Mouse (Mus musculus) midbrain, embryonic 11.5 days (tissue): ENCODE data around the gene Alyref2. TPM values are rescaled to one million over a fixed set of nuclear protein-coding genes. Genes with fewer than 3 reads are reported as not detected.

Source experiments
- ATAC-seq: fragments of 200-750 bp; cut with Nextera tagmentation; 2 replicates; pipeline ENCODE4 v1.8.0; 2017; ENCODE audit warnings: moderate TSS enrichment, moderate library complexity; ENCODE audit not compliant: low FRiP score
- DNase-seq: peaks from one replicate; pipeline ENCODE4 v3.0.0; 2015; ENCODE audit warnings: low spot score; ENCODE audit errors: missing footprints
- H3K27ac ChIP-seq: fragments of 300-500 bp; sonication (generic); 2 replicates; pipeline ENCODE4 v1.5.1; 2014; ENCODE audit warnings: low read depth, low read length
- H3K27me3 ChIP-seq: fragments of 300-500 bp; sonication (generic); 2 replicates; pipeline ENCODE4 v1.6.1; 2014; ENCODE audit warnings: mild to moderate bottlenecking, low read length, moderate library complexity, mixed read lengths; ENCODE audit not compliant: control insufficient read depth, insufficient read depth
- H3K36me3 ChIP-seq: fragments of 300-500 bp; sonication (generic); 2 replicates; pipeline ENCODE4 v1.6.1; 2014; ENCODE audit warnings: mild to moderate bottlenecking, low read length, moderate library complexity, mixed read lengths; ENCODE audit not compliant: control insufficient read depth, insufficient read depth
- H3K4me1 ChIP-seq: fragments of 300-500 bp; sonication (generic); 2 replicates; pipeline ENCODE4 v1.6.1; 2014; ENCODE audit warnings: low read length; ENCODE audit not compliant: control insufficient read depth, insufficient read depth
- H3K4me2 ChIP-seq: fragments of 300-500 bp; sonication (generic); 2 replicates; pipeline ENCODE4 v1.6.1; 2014; ENCODE audit warnings: mild to moderate bottlenecking, moderate library complexity
- H3K4me3 ChIP-seq: fragments of 300-500 bp; sonication (generic); 2 replicates; pipeline ENCODE4 v1.5.1; 2014; ENCODE audit warnings: low read depth, low read length
- H3K9ac ChIP-seq: fragments of 300-500 bp; sonication (generic); 2 replicates; pipeline ENCODE4 v1.6.1; 2014; ENCODE audit warnings: low read length
- H3K9me3 ChIP-seq: fragments of 300-500 bp; sonication (generic); 2 replicates; pipeline ENCODE4 v1.6.1; 2016; ENCODE audit warnings: low read length; ENCODE audit not compliant: control insufficient read depth
- WGBS: fragments of 180-500 bp; shearing (Covaris S2); extraction: QIAGEN DNeasy Blood & Tissue Kit; methylation state at CpG from one replicate; pipeline ENCODE4 v1.1.7; 2014; 5-methylcytosine and 5-hydroxymethylcytosine counted together
- polyA plus RNA-seq: library from polyadenylated mRNA; unstranded; fragments of >200 nt; fragmentation: Nextera tagmentation; extraction: Ambion mirVana; gene quantifications from 2 replicates; pipeline ENCODE4 v1.2.1, GENCODE M21; 2014

Gene Alyref2
- polyA plus RNA-seq, 1 experiment from 2014 or later: 16.2 TPM

- no peak overlapping the region for H3K4me2 ChIP-seq
- no peak overlapping the region for H3K9ac ChIP-seq
- peaks cover 3% of the 10 kb centered on the region for H3K9me3 ChIP-seq
- H3K36me3 ChIP-seq: no peaks in the 10 kb centered on the region
- no peaks in the 10 kb centered on the region for H3K4me1 ChIP-seq
- H3K27me3 ChIP-seq: no peaks in the 10 kb centered on the region
- no peak overlapping the region for H3K4me3 ChIP-seq
- ATAC-seq: no peak
- H3K27ac ChIP-seq: no peak overlapping the region
- 92% methylated on average over 13 of the region's 13 CpGs for WGBS
- DNase-seq: peak; percentile 39
Observed at GRCm38 (mm10) chr1:171494241-171494640, 9.0 kb upstream of the Alyref2 start.

DNA sequence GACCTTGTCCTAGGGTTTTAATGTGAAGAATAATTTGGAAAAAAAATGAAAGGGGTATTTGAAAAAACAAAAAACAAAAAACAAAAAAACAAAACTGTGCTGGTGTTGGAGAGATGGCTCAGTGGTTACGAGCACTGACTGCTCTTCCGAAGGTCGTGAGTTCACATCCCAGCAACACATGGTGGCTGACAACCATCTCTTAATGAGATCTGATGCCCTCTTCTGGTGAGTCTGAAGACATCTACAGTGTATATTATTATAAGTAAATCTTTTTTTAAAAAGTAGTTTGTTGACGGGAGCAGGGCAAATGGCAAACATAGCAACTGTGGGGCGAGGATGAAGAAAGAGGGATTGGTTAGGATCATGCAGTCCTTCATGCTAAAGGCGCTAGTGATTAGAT lies 7.9 kb upstream of the Alyref2 start:
- no peak overlapping the region for H3K27ac ChIP-seq
- no peaks in the 10 kb centered on the region; the same call in 1 of the 2 replicates for H3K9me3 ChIP-seq
- WGBS: 92% methylated on average over 6 of the region's 6 CpGs
- no peaks in the 10 kb centered on the region for H3K4me1 ChIP-seq
- no peak overlapping the region for H3K9ac ChIP-seq
- no peaks in the 10 kb centered on the region for H3K27me3 ChIP-seq
- ATAC-seq (no peak), DNase-seq (peak; percentile 60)
- no peak overlapping the region for H3K4me2 ChIP-seq
- H3K4me3 ChIP-seq: no peak overlapping the region
- no peaks in the 10 kb centered on the region for H3K36me3 ChIP-seq

DNA sequence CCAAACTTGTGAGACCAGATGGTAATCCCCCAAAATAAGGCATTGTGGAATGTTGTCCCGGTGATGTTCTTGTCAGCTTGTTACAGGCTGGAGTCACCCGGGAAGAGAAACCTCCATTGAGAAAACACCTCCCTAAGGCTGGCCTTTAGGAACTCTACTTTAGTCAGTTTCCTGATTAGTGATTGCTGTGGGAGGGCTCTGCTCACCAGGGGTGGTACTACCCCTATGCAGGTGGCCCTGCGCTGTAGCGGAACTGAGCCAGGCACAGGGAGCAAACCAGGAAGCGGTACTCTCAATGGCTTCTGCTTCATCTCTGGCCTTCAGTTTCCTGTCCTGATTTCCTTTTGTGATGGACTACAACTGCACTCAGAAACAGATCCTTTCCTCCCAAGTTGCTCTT lies 3.4 kb upstream of the Alyref2 start:
- no peak overlapping the region for H3K4me2 ChIP-seq
- WGBS: 79% methylated on average over 5 of the region's 5 CpGs
- no peak for ATAC-seq
- 0 out of 2 replicates have a peak, but pooled peaks cover 2% of the 10 kb centered on the region for H3K4me1 ChIP-seq
- no peak overlapping the region for H3K4me3 ChIP-seq
- peak; percentile 69 for DNase-seq
- H3K36me3 ChIP-seq: no peaks in the 10 kb centered on the region
- H3K27me3 ChIP-seq: no peaks in the 10 kb centered on the region
- H3K27ac ChIP-seq: no peak overlapping the region
- H3K9me3 ChIP-seq: no peaks in the 10 kb centered on the region
- H3K9ac ChIP-seq: no peak overlapping the region

DNA sequence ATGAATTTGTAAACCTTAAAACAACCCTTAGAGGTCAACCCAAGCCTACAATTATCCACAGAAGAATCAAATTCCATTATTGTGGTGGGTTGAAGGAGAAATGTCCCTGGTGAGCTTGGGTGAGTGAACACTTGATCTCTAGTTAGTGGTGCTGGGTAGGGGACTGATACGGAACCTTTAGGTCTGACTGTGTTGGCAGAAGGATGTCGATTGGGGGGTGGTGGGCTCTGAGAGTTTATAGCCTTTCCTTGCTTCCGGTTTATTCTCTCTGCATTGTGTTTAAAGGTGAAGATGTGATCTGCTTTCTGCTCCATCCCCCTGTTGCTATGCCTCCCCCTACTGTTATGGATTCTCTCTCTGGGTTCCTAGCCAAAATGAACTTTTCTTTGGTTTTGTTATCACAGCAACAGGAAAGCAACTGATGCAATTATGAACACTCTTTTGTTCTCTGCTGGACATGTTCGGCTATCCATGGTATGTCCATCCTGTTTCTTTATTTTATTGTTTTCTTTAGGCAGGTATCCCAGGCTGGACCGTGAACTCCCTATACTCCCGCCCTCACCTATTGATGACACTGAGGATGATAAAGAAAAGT lies 2.2 kb upstream of the Alyref2 start:
- no peak for ATAC-seq
- H3K27me3 ChIP-seq: no peaks in the 10 kb centered on the region
- no peak overlapping the region for H3K9ac ChIP-seq
- H3K36me3 ChIP-seq: no peaks in the 10 kb centered on the region
- H3K4me3 ChIP-seq: no peak overlapping the region
- no peaks in the 10 kb centered on the region for H3K9me3 ChIP-seq
- 0 out of 2 replicates have a peak, but pooled peaks cover 2% of the 10 kb centered on the region for H3K4me1 ChIP-seq
- no peak overlapping the region for H3K27ac ChIP-seq
- DNase-seq: peak; percentile 68
- no peak overlapping the region for H3K4me2 ChIP-seq
- 64% methylated on average over 6 of the region's 6 CpGs for WGBS

DNA sequence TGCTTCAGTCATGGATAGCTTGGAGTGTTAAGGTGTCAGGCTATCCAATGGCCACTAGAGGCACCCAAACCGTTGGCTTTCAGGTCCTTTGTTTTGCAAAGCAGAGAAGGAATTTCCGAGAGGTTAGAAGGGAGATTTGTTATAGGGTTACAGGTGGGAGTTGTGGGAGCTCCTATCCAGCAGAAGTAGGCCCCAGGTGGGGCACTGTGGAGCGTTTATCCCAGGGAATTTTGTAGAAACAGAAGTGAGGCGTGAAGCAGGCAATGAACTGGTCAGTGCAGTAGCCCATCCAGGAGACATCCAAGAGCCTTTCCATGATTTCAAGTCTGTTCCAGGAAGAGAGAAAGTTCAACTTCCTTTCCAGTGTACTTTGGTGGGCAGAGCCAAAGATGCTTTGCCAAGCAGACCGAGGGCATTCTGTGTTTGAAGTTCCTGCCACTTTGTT lies 1.6 kb upstream of the Alyref2 start:
- Histone ChIP-seq H3K9ac (no peak overlapping the region), H3K4me3 (no peak overlapping the region)
- 6% methylated on average over 5 of the region's 5 CpGs for WGBS

GRCm38 (mm10) chr1:171502388-171503249 lies 659 bp upstream of the Alyref2 start:
- H3K4me2 ChIP-seq: peak overlapping the region; percentile 6; the same call in 1 of the 2 replicates
- 0 out of 2 replicates have a peak, but pooled peaks cover 2% of the 10 kb centered on the region for H3K4me1 ChIP-seq
- H3K9me3 ChIP-seq: no peaks in the 10 kb centered on the region
- DNase-seq: peak; percentile 96
- H3K36me3 ChIP-seq: no peaks in the 10 kb centered on the region
- no peaks in the 10 kb centered on the region for H3K27me3 ChIP-seq
- H3K4me3 ChIP-seq: no peak overlapping the region
- H3K27ac ChIP-seq: peak overlapping the region; percentile 95
- ATAC-seq: peak; percentile 86
- under 1% methylated on average over 14 of the region's 14 CpGs for WGBS
- H3K9ac ChIP-seq: no peak overlapping the region; the same call in 1 of the 2 replicates

More for the DNA sequence above, 1.6 kb upstream of the Alyref2 start:
- no peaks in the 10 kb centered on the region for H3K9me3 ChIP-seq
- no peaks in the 10 kb centered on the region for H3K27me3 ChIP-seq
- DNase-seq (peak; percentile 91), ATAC-seq (no peak)
- peak overlapping the region; percentile 29; the same call in 1 of the 2 replicates for H3K4me2 ChIP-seq
- H3K36me3 ChIP-seq: no peaks in the 10 kb centered on the region
- peak overlapping the region; percentile 44; the same call in 1 of the 2 replicates for H3K27ac ChIP-seq
- H3K4me1 ChIP-seq: 0 out of 2 replicates have a peak, but pooled peaks cover 2% of the 10 kb centered on the region

- no peaks in the 10 kb centered on the region for H3K9me3 ChIP-seq
- H3K4me2 ChIP-seq: peak overlapping the region; percentile 62
- under 1% methylated on average over 53 of the region's 53 CpGs for WGBS
- peak; percentile 98 for DNase-seq
- peak overlapping the region; percentile 85 for H3K9ac ChIP-seq
- no peaks in the 10 kb centered on the region for H3K27me3 ChIP-seq
- no peaks in the 10 kb centered on the region for H3K36me3 ChIP-seq
- 0 out of 2 replicates have a peak, but pooled peaks cover 2% of the 10 kb centered on the region for H3K4me1 ChIP-seq
- H3K4me3 ChIP-seq: peak overlapping the region; percentile 55
- ATAC-seq: peak; percentile 63
- H3K27ac ChIP-seq: peak overlapping the region; percentile 95
Observed at GRCm38 (mm10) chr1:171503592-171504291, 464 bp downstream of the Alyref2 start.

DNA sequence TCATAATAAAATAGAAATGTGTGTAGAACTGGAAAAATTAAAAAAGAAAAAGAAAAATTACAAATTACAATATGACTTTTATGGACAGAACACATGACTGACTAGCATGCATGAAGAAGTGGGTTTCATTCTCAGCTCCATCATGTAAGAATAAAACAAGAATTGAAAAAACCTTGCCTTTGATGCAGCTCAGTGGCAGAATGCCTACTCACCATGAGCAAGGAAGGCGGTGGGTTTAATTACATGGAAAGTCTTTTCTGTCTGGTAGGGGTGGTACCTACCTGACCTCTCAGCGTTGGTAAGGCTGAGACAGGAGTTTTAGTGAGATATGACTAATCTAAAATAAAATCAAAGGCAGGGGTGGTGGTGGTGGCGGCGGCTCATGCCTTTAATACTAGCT lies 1.3 kb downstream of the Alyref2 start:
- Histone ChIP-seq H3K4me2 (peak overlapping the region; percentile 62), H3K9me3 (no peaks in the 10 kb centered on the region), H3K36me3 (no peaks in the 10 kb centered on the region), H3K27ac (no peak overlapping the region), H3K9ac (peak overlapping the region; percentile 38; the same call in 1 of the 2 replicates), H3K4me3 (peak overlapping the region; percentile 55), H3K27me3 (no peaks in the 10 kb centered on the region), H3K4me1 (0 out of 2 replicates have a peak, but pooled peaks cover 2% of the 10 kb centered on the region)
- ATAC-seq (no peak), DNase-seq (peak; percentile 77)
- 74% methylated on average over 4 of the region's 4 CpGs for WGBS
